Mouse (Mus musculus) megakaryocyte, embryonic 14.5 days (primary cell): Measurements from ENCODE around the gene Gm21992.

Experiments
- FLI1 ChIP-seq: IDR thresholded peaks from 2 replicates; pipeline ENCODE4 v1.6.1; 2012; ENCODE audit warnings: low read length, inconsistent platforms, mixed read lengths
- GATA1 ChIP-seq: IDR thresholded peaks from 3 replicates; pipeline ENCODE4 v1.6.1; 2012; ENCODE audit warnings: mixed read lengths, low read length, inconsistent platforms, borderline replicate concordance

GRCm38 (mm10) chr19:4697121-4697520, 114.3 kb downstream of the Gm21992 start:
- TF ChIP-seq GATA1 (no peak), FLI1 (no peak)
